Mouse (Mus musculus): ENCODE measurements at regions not wholly inside any gene's neighbourhood (a gene's known extent, or its start where the extent isn't known, plus 50 kb on each side); places are given as distances from the start of the nearest gene placed in this dataset.

- TF ChIP-seq CTCF (IDR thresholded peaks at IDR 0.05) (no peak), EP300 (IDR thresholded peaks at IDR 0.05) (no peak)
Measured at GRCm38 (mm10) chr15:56335011-56335410, 1142.4 kb downstream of the Slc22a22 start.

Data from lung, postnatal 0 days (tissue).